Mouse (Mus musculus) macrophage (primary cell): ENCODE data around the gene 1700024P04Rik. TPM values are rescaled to one million over a fixed set of nuclear protein-coding genes. Genes with fewer than 3 reads are reported as not detected.
"Not testable (repeated sequence)": the region's sequence is repeated elsewhere in the genome, so short reads cannot be mapped to it uniquely, and the experiment has no call there.

Experiments used
- H3K27ac ChIP-seq: fragments of 350-480 bp; formaldehyde crosslinking; 2 replicates; pipeline ENCODE4 v1.9.0; 2021
- H3K36me3 ChIP-seq: fragments of 350-480 bp; formaldehyde crosslinking; 2 replicates; pipeline ENCODE4 v1.9.0; 2021; ENCODE audit errors: inconsistent target
- H3K4me3 ChIP-seq: fragments of 350-480 bp; formaldehyde crosslinking; 2 replicates; pipeline ENCODE4 v1.9.0; 2021; ENCODE audit errors: inconsistent target
- H3K79me2 ChIP-seq: fragments of 350-480 bp; formaldehyde crosslinking; 2 replicates; pipeline ENCODE4 v1.9.0; 2021; ENCODE audit errors: inconsistent target
- WGBS: methylation state at CpG from one replicate; pipeline ENCODE4 v1.1.7; 2026; ENCODE audit warnings: inconsistent platforms; ENCODE audit not compliant: missing documents; 5-methylcytosine and 5-hydroxymethylcytosine counted together
- polyA plus RNA-seq: library from polyadenylated mRNA; stranded (reverse); fragments of 250-400 nt; gene quantifications from 3 replicates; pipeline ENCODE4 v1.2.4, GENCODE M21; 2018; ENCODE audit warnings: inconsistent platforms
- total RNA-seq, 78 experiments: library from RNA; depleted of rRNA; stranded (reverse); fragments of 250-400 nt; gene quantifications; 1 replicate in 9 of 78; 2 replicates in 24 of 78; 3 replicates in 43 of 78; 4 replicates in 2 of 78; pipeline ENCODE4 v1.2.4; 2018; ENCODE audit warnings: inconsistent platforms in 56 of 78

1700024P04Rik gene
- total RNA-seq (2018; cell fraction: chromatin; rRNA removed), result not detected
- not detected for total RNA-seq (2018; cell fraction: cytosol; rRNA removed)
- not detected for total RNA-seq (2018; cell fraction: nucleus; rRNA removed)
- polyA plus RNA-seq, result not detected in 3 replicates

- 75% methylated on average over 1 of the region's 2 CpGs for WGBS
- H3K4me3 ChIP-seq, result no peak within 1 kb of the TSS
- no peaks in the 10 kb centered on the region for H3K36me3 ChIP-seq
- H3K27ac ChIP-seq, result no peak within 1 kb of the TSS
- H3K79me2 ChIP-seq, result no peaks in the 10 kb centered on the region
Measured at GRCm38 (mm10) chr13:98984465-98984864, at the start of gene 1700024P04Rik. 1700024P04Rik (minus strand) TSS chr13:98984565.

GRCm38 (mm10) chr13:99031223-99032216, 47.2 kb upstream of the 1700024P04Rik start:
- WGBS, result 87% methylated on average over 11 of the region's 11 CpGs
- Histone ChIP-seq H3K36me3 (no peaks in the 10 kb centered on the region), H3K27ac (no peak overlapping the region), H3K4me3 (no peak overlapping the region), H3K79me2 (no peaks in the 10 kb centered on the region)

- H3K4me3 ChIP-seq, result no peak overlapping the region
- H3K27ac ChIP-seq, result no peak overlapping the region
- no peaks in the 10 kb centered on the region for H3K79me2 ChIP-seq
- no peaks in the 10 kb centered on the region for H3K36me3 ChIP-seq
- 47% methylated on average over 15 of the region's 15 CpGs for WGBS
Measured at GRCm38 (mm10) chr13:99030579-99031200, 46.3 kb upstream of the 1700024P04Rik start.

GRCm38 (mm10) chr13:99025268-99025667, 40.9 kb upstream of the 1700024P04Rik start:
- Histone ChIP-seq H3K4me3 (no peak overlapping the region), H3K79me2 (no peaks in the 10 kb centered on the region), H3K36me3 (no peaks in the 10 kb centered on the region), H3K27ac (no peak overlapping the region)
- WGBS, result 99% methylated on average over 5 of the region's 5 CpGs

GRCm38 (mm10) chr13:99022036-99022435, 37.7 kb upstream of the 1700024P04Rik start:
- Histone ChIP-seq H3K27ac (no peak overlapping the region), H3K36me3 (no peaks in the 10 kb centered on the region), H3K79me2 (no peaks in the 10 kb centered on the region), H3K4me3 (no peak overlapping the region)
- 96% methylated on average over 7 of the region's 7 CpGs for WGBS

- no peak overlapping the region for H3K4me3 ChIP-seq
- WGBS, result 73% methylated on average over 6 of the region's 6 CpGs
- H3K79me2 ChIP-seq, result no peaks in the 10 kb centered on the region
- H3K27ac ChIP-seq, result no peak overlapping the region
- H3K36me3 ChIP-seq, result no peaks in the 10 kb centered on the region
Measured at GRCm38 (mm10) chr13:99021181-99021580, 36.8 kb upstream of the 1700024P04Rik start.

- no peaks in the 10 kb centered on the region for H3K79me2 ChIP-seq
- no peak overlapping the region for H3K27ac ChIP-seq
- 89% methylated on average over 11 of the region's 11 CpGs for WGBS
- H3K36me3 ChIP-seq, result no peaks in the 10 kb centered on the region
- no peak overlapping the region for H3K4me3 ChIP-seq
Measured at GRCm38 (mm10) chr13:99019831-99020669, 35.7 kb upstream of the 1700024P04Rik start.

GRCm38 (mm10) chr13:99018526-99019201, 34.3 kb upstream of the 1700024P04Rik start:
- no peak overlapping the region for H3K4me3 ChIP-seq
- no peaks in the 10 kb centered on the region for H3K36me3 ChIP-seq
- no peaks in the 10 kb centered on the region for H3K79me2 ChIP-seq
- WGBS, result 93% methylated on average over 15 of the region's 15 CpGs
- no peak overlapping the region for H3K27ac ChIP-seq

- no peaks in the 10 kb centered on the region for H3K36me3 ChIP-seq
- H3K79me2 ChIP-seq, result no peaks in the 10 kb centered on the region
- H3K4me3 ChIP-seq, result no peak overlapping the region
- H3K27ac ChIP-seq, result no peak overlapping the region
- WGBS, result 97% methylated on average over 4 of the region's 4 CpGs
Measured at GRCm38 (mm10) chr13:99016696-99017095, 32.3 kb upstream of the 1700024P04Rik start.

GRCm38 (mm10) chr13:99012891-99013290, 28.5 kb upstream of the 1700024P04Rik start:
- Histone ChIP-seq H3K79me2 (no peaks in the 10 kb centered on the region), H3K4me3 (no peak overlapping the region), H3K36me3 (no peaks in the 10 kb centered on the region), H3K27ac (no peak overlapping the region)
- WGBS, result 89% methylated on average over 5 of the region's 5 CpGs

- no peak overlapping the region for H3K27ac ChIP-seq
- no peak overlapping the region for H3K4me3 ChIP-seq
- no peaks in the 10 kb centered on the region for H3K36me3 ChIP-seq
- 93% methylated on average over 5 of the region's 5 CpGs for WGBS
- H3K79me2 ChIP-seq, result no peaks in the 10 kb centered on the region
Measured at GRCm38 (mm10) chr13:99008013-99008412, 23.6 kb upstream of the 1700024P04Rik start.

- H3K4me3 ChIP-seq, result no peak overlapping the region
- no peaks in the 10 kb centered on the region for H3K79me2 ChIP-seq
- H3K36me3 ChIP-seq, result no peaks in the 10 kb centered on the region
- peak overlapping the region; percentile 24; the same call in 1 of the 2 replicates for H3K27ac ChIP-seq
- 82% methylated on average over 11 of the region's 17 CpGs for WGBS
Measured at GRCm38 (mm10) chr13:99006389-99007099, 22.2 kb upstream of the 1700024P04Rik start.

GRCm38 (mm10) chr13:99001652-99002051, 17.3 kb upstream of the 1700024P04Rik start:
- not testable (repeated sequence) for H3K36me3 ChIP-seq, H3K79me2 ChIP-seq, H3K27ac ChIP-seq, H3K4me3 ChIP-seq
- 93% methylated on average over 2 of the region's 2 CpGs for WGBS
